Mouse (Mus musculus) midbrain, embryonic 11.5 days (tissue): ENCODE data around the gene Dnajc16. TPM values are rescaled to one million over a fixed set of nuclear protein-coding genes. Genes with fewer than 3 reads are reported as not detected.

Source experiments
- ATAC-seq: fragments of 200-750 bp; cut with Nextera tagmentation; 2 replicates; pipeline ENCODE4 v1.8.0; 2017; ENCODE audit warnings: moderate TSS enrichment, moderate library complexity; ENCODE audit not compliant: low FRiP score
- DNase-seq: peaks from one replicate; pipeline ENCODE4 v3.0.0; 2015; ENCODE audit warnings: low spot score; ENCODE audit errors: missing footprints
- H3K27ac ChIP-seq: fragments of 300-500 bp; sonication (generic); 2 replicates; pipeline ENCODE4 v1.5.1; 2014; ENCODE audit warnings: low read depth, low read length
- H3K27me3 ChIP-seq: fragments of 300-500 bp; sonication (generic); 2 replicates; pipeline ENCODE4 v1.6.1; 2014; ENCODE audit warnings: mild to moderate bottlenecking, low read length, moderate library complexity, mixed read lengths; ENCODE audit not compliant: control insufficient read depth, insufficient read depth
- H3K36me3 ChIP-seq: fragments of 300-500 bp; sonication (generic); 2 replicates; pipeline ENCODE4 v1.6.1; 2014; ENCODE audit warnings: mild to moderate bottlenecking, low read length, moderate library complexity, mixed read lengths; ENCODE audit not compliant: control insufficient read depth, insufficient read depth
- H3K4me1 ChIP-seq: fragments of 300-500 bp; sonication (generic); 2 replicates; pipeline ENCODE4 v1.6.1; 2014; ENCODE audit warnings: low read length; ENCODE audit not compliant: control insufficient read depth, insufficient read depth
- H3K4me2 ChIP-seq: fragments of 300-500 bp; sonication (generic); 2 replicates; pipeline ENCODE4 v1.6.1; 2014; ENCODE audit warnings: mild to moderate bottlenecking, moderate library complexity
- H3K4me3 ChIP-seq: fragments of 300-500 bp; sonication (generic); 2 replicates; pipeline ENCODE4 v1.5.1; 2014; ENCODE audit warnings: low read depth, low read length
- H3K9ac ChIP-seq: fragments of 300-500 bp; sonication (generic); 2 replicates; pipeline ENCODE4 v1.6.1; 2014; ENCODE audit warnings: low read length
- H3K9me3 ChIP-seq: fragments of 300-500 bp; sonication (generic); 2 replicates; pipeline ENCODE4 v1.6.1; 2016; ENCODE audit warnings: low read length; ENCODE audit not compliant: control insufficient read depth
- WGBS: fragments of 180-500 bp; shearing (Covaris S2); extraction: QIAGEN DNeasy Blood & Tissue Kit; methylation state at CpG from one replicate; pipeline ENCODE4 v1.1.7; 2014; 5-methylcytosine and 5-hydroxymethylcytosine counted together
- polyA plus RNA-seq: library from polyadenylated mRNA; unstranded; fragments of >200 nt; fragmentation: Nextera tagmentation; extraction: Ambion mirVana; gene quantifications from 2 replicates; pipeline ENCODE4 v1.2.1, GENCODE M21; 2014

The Dnajc16 gene
- polyA plus RNA-seq, 1 experiment from 2014 or later: 4.7 TPM

DNA sequence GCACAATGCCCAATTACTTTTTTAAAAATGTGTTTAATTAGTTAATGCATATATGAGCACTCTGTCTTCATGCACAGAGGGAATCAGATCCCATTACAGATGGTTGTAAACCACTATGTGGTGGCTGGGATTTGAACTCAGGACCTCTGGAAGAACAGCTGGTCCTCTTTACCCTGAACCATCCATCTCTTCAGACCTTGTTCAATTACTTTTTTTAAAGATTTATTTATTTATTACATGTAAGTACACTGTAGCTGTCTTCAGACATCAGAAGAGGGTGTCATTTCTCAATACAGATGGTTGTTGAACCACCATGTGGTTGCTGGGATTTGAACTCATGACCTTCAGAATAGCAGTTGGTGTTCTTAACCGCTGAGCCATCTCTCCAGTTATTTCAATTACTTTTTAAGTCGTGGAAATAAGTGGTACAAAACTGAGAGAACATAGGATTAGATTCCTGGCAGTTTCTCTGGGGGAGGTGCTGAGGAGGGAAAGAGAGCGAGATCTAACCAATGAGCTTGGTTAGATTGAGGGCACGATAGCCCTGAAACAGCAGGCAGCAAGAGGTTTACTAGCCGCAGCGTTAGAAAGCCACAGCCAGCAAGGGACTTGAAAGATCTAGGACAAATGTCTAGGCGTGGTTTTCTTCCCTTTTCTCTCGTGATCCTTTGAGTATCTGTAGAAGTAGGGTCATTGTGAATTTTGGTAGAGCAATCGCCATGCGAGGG is 2.0 kb upstream of the Dnajc16 start:
- Histone ChIP-seq H3K4me1 (peaks cover 8% of the 10 kb centered on the region), H3K4me3 (peak overlapping the region; percentile 78), H3K27me3 (no peaks in the 10 kb centered on the region), H3K27ac (peak overlapping the region; percentile 1), H3K9ac (peak overlapping the region; percentile 22; the same call in 1 of the 2 replicates), H3K9me3 (no peaks in the 10 kb centered on the region), H3K36me3 (no peaks in the 10 kb centered on the region; the same call in 1 of the 2 replicates), H3K4me2 (peak overlapping the region; percentile 51)
- WGBS: 14% methylated on average over 10 of the region's 10 CpGs
- ATAC-seq (no peak), DNase-seq (peak; percentile 86)

DNA sequence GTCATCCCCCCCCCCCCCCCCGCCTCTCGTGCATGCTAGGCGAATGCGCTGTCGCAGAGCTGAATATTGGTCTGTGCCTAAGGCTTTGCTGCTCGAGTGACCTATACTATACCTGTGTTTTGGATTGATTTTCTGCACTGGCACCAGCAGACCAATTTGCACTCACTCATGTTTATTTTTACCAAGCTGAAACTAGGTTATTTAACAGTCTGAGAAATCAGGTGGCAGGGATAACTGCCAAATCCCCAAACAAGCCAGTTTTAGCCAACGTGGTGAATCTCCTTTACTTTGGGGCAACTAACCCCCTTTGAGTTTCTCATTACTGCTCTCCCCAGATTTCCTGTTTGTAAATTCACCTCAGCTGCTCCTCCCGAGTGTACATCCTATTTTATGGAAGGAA is 1.2 kb upstream of the Dnajc16 start:
- H3K9ac ChIP-seq: no peak overlapping the region
- no peak overlapping the region for H3K4me2 ChIP-seq
- no peaks in the 10 kb centered on the region; the same call in 1 of the 2 replicates for H3K36me3 ChIP-seq
- no peak overlapping the region for H3K27ac ChIP-seq
- WGBS: 88% methylated on average over 8 of the region's 8 CpGs
- ATAC-seq (no peak), DNase-seq (no peak)
- H3K4me1 ChIP-seq: peaks cover 8% of the 10 kb centered on the region
- H3K27me3 ChIP-seq: no peaks in the 10 kb centered on the region
- H3K9me3 ChIP-seq: no peaks in the 10 kb centered on the region
- H3K4me3 ChIP-seq: no peak overlapping the region

DNA sequence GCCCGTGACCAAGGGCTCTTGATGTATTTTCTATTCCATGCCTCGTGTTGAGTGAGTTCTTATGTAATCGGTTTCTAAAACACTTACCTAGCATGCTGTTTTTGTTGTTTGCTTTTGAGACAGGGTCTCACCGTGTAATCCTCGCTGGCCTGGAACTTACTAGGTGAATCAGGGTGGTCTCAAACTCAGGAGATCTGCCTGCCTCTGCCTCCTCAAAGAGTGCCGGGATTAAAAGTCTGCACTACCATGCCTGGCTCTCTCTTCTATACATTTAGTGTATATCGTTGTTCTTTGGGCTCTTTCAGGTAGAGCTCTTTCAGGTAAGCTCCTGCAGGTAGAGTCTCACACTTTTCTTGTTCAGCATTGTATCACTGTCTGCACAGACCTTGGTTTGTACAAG is 755 bp upstream of the Dnajc16 start:
- no peaks in the 10 kb centered on the region for H3K9me3 ChIP-seq
- no peak overlapping the region for H3K27ac ChIP-seq
- H3K4me1 ChIP-seq: peaks cover 8% of the 10 kb centered on the region
- no peaks in the 10 kb centered on the region; the same call in 1 of the 2 replicates for H3K36me3 ChIP-seq
- H3K9ac ChIP-seq: no peak overlapping the region
- no peaks in the 10 kb centered on the region for H3K27me3 ChIP-seq
- DNase-seq (no peak), ATAC-seq (no peak)
- H3K4me2 ChIP-seq: no peak overlapping the region
- WGBS: 92% methylated on average over 7 of the region's 7 CpGs
- no peak overlapping the region for H3K4me3 ChIP-seq

DNA sequence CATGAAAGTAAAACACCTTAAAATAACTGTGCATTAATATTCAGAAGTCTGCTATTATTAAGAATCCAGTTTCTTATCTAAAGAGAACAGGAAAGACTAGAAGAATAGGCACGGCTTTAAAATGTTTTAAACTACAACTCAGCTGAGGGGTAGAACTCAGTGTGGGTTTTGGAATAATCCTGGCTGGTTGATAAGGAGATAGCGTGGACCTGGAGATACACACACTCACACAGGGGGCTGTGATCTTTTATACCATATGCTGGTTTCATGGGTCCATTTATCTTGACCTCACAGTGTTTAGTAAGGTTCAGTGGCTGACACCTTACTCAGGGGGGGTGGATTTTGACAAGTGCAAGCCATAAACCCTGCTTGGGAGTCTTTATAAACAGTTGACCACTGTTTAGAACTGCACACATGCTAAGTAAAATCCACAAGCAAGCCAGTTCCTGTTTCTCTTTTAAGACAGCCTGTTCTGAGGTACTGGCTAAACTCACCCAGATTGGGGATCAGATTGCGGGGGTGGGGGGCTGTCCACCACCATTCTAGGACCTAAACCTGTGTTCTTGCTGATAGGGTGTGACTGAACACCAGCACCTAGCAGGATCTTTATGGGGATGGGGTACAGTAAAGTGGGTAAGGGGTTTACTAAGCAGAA is 1.0 kb downstream of the Dnajc16 start:
- Histone ChIP-seq H3K27me3 (no peaks in the 10 kb centered on the region), H3K36me3 (no peaks in the 10 kb centered on the region; the same call in 1 of the 2 replicates), H3K4me2 (peak overlapping the region; percentile 76), H3K9me3 (no peaks in the 10 kb centered on the region), H3K9ac (peak overlapping the region; percentile 91), H3K27ac (no peak overlapping the region; the same call in 1 of the 2 replicates), H3K4me3 (peak overlapping the region; percentile 83), H3K4me1 (peaks cover 8% of the 10 kb centered on the region)
- WGBS: 55% methylated on average over 3 of the region's 3 CpGs
- DNase-seq (peak; percentile 87), ATAC-seq (no peak)

DNA sequence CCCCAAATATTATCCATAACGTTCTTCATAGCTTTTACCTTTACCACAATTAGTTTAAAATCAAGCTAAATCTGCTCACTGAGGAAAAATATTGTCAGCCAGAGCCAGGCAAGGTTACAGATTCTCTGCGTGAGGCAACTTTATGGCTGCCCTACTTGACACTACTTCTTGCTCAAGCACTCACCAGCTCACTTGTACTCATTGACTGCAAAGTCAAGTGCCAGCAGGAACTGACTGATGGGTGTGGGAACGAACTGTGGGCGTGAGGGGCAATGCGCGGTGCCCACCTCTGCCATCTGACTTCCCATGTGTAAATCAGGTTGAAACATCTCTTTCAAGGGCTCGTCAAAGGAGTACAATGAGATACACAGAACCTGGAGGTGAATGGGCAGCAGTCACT is 3.3 kb downstream of the Dnajc16 start:
- no peaks in the 10 kb centered on the region for H3K9me3 ChIP-seq
- no peak overlapping the region for H3K9ac ChIP-seq
- WGBS: 94% methylated on average over 7 of the region's 7 CpGs
- no peak overlapping the region for H3K27ac ChIP-seq
- no peak for ATAC-seq
- peaks cover 5% of the 10 kb centered on the region for H3K4me1 ChIP-seq
- no peak overlapping the region for H3K4me3 ChIP-seq
- no peak overlapping the region for H3K4me2 ChIP-seq
- peaks cover 6% of the 10 kb centered on the region for H3K36me3 ChIP-seq
- no peak for DNase-seq
- no peaks in the 10 kb centered on the region for H3K27me3 ChIP-seq

DNA sequence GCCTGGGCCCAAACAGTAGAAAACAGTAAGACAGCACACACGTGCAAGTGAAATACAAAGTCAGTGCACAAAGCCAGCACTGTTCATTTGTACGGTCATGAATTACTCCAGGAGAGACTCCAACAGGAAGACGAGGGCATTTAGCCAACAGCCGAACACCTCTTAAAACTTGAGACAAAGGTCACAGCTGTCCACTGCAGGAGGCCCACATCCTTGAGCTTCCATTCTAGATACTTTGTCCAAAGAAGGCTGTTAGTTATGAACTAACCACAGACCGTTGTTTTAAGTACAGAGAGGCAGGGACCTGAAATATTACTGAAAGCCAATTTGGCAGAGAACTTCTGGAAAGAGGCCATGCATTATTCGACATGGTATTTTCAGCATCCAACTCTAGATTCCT is 3.7 kb downstream of the Dnajc16 start:
- Histone ChIP-seq H3K27ac (no peak overlapping the region), H3K9ac (no peak overlapping the region), H3K4me3 (no peak overlapping the region), H3K9me3 (no peaks in the 10 kb centered on the region), H3K4me1 (peaks cover 5% of the 10 kb centered on the region), H3K4me2 (no peak overlapping the region), H3K27me3 (no peaks in the 10 kb centered on the region), H3K36me3 (peaks cover 8% of the 10 kb centered on the region)
- WGBS: 84% methylated on average over 6 of the region's 6 CpGs
- DNase-seq: no peak
- ATAC-seq: no peak

DNA sequence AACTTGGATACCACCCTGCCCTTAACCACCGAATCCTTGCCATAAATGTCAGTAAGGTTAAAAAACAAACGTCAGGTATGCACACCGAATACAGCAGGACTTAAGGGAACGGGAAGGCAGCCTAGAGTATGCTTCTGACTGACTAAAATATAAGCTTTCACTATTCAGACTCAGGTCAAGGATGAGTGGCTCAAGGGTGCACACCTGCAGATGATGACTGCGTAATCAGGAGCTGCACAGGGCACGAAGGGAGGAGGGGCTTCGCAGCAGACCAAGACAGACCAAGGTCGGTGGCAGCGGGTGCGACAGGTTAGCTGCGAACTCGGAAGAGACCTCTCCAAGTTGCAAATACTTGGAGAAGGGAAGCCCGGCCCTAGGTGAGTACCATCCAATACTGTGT is 4.6 kb downstream of the Dnajc16 start:
- H3K4me3 ChIP-seq: no peak overlapping the region
- peaks cover 5% of the 10 kb centered on the region for H3K4me1 ChIP-seq
- no peak overlapping the region for H3K27ac ChIP-seq
- H3K27me3 ChIP-seq: no peaks in the 10 kb centered on the region
- H3K4me2 ChIP-seq: no peak overlapping the region
- H3K9me3 ChIP-seq: no peaks in the 10 kb centered on the region
- DNase-seq (no peak), ATAC-seq (no peak)
- H3K9ac ChIP-seq: no peak overlapping the region
- 93% methylated on average over 13 of the region's 13 CpGs for WGBS
- peaks cover 11% of the 10 kb centered on the region for H3K36me3 ChIP-seq

DNA sequence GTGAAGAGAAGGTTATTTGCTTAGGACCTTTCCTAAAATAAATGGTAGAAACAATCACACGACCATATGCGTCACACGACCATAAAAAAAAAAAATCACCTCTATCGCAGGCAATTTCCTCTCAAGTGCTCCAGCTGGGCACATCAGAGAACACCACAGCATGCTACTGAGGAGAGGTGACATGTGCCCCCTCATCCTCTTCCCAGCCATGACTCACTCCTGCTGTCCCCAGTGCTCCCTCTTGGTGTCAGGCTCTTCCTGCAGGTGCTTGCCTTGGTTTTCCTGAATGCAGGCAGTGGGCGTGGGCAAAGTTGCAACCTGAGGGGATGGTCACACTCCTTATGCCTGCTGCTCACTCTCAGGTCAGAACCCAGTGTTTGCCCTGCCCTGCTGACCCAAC is 5.9 kb downstream of the Dnajc16 start:
- 92% methylated on average over 5 of the region's 5 CpGs for WGBS
- Histone ChIP-seq H3K9ac (no peak overlapping the region), H3K36me3 (peaks cover 11% of the 10 kb centered on the region), H3K4me3 (no peak overlapping the region), H3K4me1 (peaks cover 3% of the 10 kb centered on the region), H3K4me2 (no peak overlapping the region), H3K27ac (no peak overlapping the region), H3K27me3 (no peaks in the 10 kb centered on the region), H3K9me3 (no peaks in the 10 kb centered on the region)
- ATAC-seq: no peak
- no peak for DNase-seq

DNA sequence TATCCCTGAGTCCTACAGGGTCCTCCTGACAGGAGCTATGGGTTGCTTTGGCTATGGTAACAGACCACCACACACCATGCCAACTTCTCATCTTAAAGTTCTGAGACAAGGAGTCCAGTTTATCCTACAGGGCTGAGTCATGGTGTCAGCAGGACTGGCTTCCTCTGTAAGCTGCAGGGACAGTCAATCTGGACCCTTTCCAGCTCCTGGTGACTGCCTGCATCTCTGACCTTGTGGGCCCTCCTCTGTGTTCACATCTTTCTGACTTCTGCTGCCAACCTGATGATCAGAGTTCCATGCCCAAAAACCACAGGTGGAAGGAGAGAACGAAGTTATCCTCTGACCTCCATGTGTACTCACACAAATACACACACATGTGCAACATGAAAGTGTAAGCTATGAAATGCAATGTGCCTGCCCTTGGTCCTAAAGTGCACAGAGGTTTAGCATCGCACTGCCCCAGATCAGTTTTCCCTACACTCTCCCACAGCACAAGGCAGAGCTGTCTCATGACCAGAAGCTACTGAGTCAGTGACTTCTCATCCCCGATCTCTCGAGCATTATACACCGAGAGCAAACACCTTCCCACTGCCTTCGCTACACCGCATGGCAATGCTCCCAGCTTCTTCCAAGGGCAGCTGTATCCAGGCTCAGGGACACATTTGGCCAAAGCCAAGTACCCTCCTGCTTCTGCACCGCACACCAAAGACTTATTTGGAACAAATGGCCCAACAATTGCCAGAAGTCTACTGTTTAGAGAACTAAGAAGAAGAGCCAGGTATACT is 9.3 kb downstream of the Dnajc16 start:
- no peak overlapping the region for H3K4me3 ChIP-seq
- DNase-seq (no peak), ATAC-seq (no peak)
- no peak overlapping the region for H3K9ac ChIP-seq
- H3K4me2 ChIP-seq: no peak overlapping the region
- no peaks in the 10 kb centered on the region for H3K27me3 ChIP-seq
- H3K4me1 ChIP-seq: no peaks in the 10 kb centered on the region
- no peak overlapping the region for H3K27ac ChIP-seq
- peaks cover 11% of the 10 kb centered on the region for H3K36me3 ChIP-seq
- no peaks in the 10 kb centered on the region for H3K9me3 ChIP-seq
- 94% methylated on average over 8 of the region's 8 CpGs for WGBS
